Comparison of ENCODE assay signal across 27 mouse cellular contexts in the genomic region with DNA sequence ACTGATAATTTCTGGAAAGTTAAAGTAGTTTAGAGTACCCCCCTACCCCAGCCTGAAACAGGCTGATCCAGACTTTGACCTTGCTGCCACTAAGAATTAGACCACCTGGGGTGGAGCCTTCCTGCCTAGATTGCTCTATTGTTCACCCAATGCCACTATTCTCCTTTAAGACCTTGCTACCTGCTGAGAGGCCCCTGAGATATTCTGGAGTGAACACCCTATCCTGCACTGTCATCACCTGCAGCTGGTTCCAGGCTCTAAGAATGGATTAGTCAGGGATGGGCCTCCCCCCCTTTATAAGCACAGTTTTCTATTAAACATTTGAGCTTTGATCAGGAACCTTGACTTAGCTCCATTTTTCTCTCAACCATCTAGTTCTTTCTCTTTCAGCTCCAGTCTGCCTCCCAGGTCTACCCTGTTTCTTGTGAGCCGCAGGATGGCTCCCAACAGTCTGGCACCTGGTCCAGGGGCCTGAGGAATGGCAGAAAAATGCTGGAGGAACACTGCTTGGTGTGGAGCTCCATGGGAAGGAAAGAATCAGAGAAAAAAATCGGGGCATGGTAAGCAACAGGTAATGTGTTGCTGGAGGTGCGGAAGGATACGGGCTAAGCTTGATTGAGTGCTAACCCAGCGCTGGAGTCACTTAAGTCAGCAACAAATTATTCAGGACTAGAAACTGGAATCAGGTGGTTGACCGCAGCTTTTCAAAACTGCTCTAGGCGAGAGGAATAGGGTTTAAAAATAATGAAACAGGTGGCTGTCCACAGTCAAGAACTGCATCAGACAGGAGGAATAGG.
DNase-seq lines count a peak whose midpoint lies in the region; ATAC-seq and TF ChIP-seq lines count a peak whose summit lies in the region.
"Had no signal": no experiment of that assay in that cellular context is flagged by ENCODE, and none has a peak within 500 bp of the region (broad histone marks: within the 10 kb centered on the region; RNA-seq: fewer than 3 reads in every experiment).

No protein-coding gene starts in this region.

- H3K27me3 ChIP-seq in heart, embryonic 12.5 days (replicated peaks) = no peaks in the 10 kb centered on the region
- H3K27me3 ChIP-seq in midbrain, embryonic 11.5 days (ENCODE audit: control insufficient read depth, insufficient read depth, low read length) = no peaks in the 10 kb centered on the region
- no peaks in the 10 kb centered on the region for H3K27me3 ChIP-seq in midbrain, embryonic 14.5 days (ENCODE audit: control insufficient read depth, insufficient read depth, low read length)
- H3K27me3 ChIP-seq: heart, embryonic 13.5 days; Patski had no signal

- WGBS in heart, embryonic 12.5 days = 38% methylated on average over 7 of the region's 7 CpGs
- WGBS in midbrain, embryonic 11.5 days = 31% methylated on average over 7 of the region's 7 CpGs
- WGBS in midbrain, embryonic 14.5 days = 33% methylated on average over 7 of the region's 7 CpGs

- H3K4me2 ChIP-seq in heart, embryonic 12.5 days = no peak overlapping the region
- no peak overlapping the region for H3K4me2 ChIP-seq in midbrain, embryonic 11.5 days
- no peak overlapping the region for H3K4me2 ChIP-seq in midbrain, embryonic 14.5 days (ENCODE audit: low read length)
- H3K4me2 ChIP-seq: heart, embryonic 13.5 days; hindbrain, embryonic 14.5 days had no signal

- no peaks in the 10 kb centered on the region for H3K4me1 ChIP-seq in heart, embryonic 12.5 days (replicated peaks)
- H3K4me1 ChIP-seq in midbrain, embryonic 11.5 days (ENCODE audit: control insufficient read depth, insufficient read depth, low read length) = no peaks in the 10 kb centered on the region
- no peaks in the 10 kb centered on the region for H3K4me1 ChIP-seq in midbrain, embryonic 14.5 days (ENCODE audit: control insufficient read depth, insufficient read depth, low read length)
- H3K4me1 ChIP-seq: heart, embryonic 13.5 days had no signal

- H3K27ac ChIP-seq in heart, embryonic 12.5 days (ENCODE audit: poor library complexity, severe bottlenecking) = no peak overlapping the region
- no peak overlapping the region for H3K27ac ChIP-seq in midbrain, embryonic 11.5 days (ENCODE audit: low read depth, low read length)
- no peak overlapping the region for H3K27ac ChIP-seq in midbrain, embryonic 14.5 days (replicated peaks; ENCODE audit: low read depth, low read length)
- H3K27ac ChIP-seq in layer of hippocampus, adult 2 months = no peak overlapping the region
- H3K27ac ChIP-seq: forebrain, embryonic 10.5 days; gastrocnemius, adult 2 months; heart, embryonic 13.5 days; hindbrain, embryonic 14.5 days; hindbrain, postnatal 0 days had no signal

- no peak for TF ChIP-seq CTCF in layer of hippocampus, adult 2 months (conservative IDR thresholded peaks at IDR 0.05)

- no peak overlapping the region for H3K9ac ChIP-seq in heart, embryonic 12.5 days
- H3K9ac ChIP-seq in midbrain, embryonic 11.5 days (ENCODE audit: low read length) = no peak overlapping the region
- H3K9ac ChIP-seq in midbrain, embryonic 14.5 days (replicated peaks; ENCODE audit: low read length) = no peak overlapping the region
- H3K9ac ChIP-seq: forebrain, postnatal 0 days; heart, embryonic 13.5 days; hindbrain, embryonic 14.5 days had no signal

- DNase-seq in heart, adult 11 months = peak; percentile 39
- peak; percentile 79 for DNase-seq in midbrain, embryonic 11.5 days (ENCODE audit: low spot score, missing footprints)
- DNase-seq in midbrain, embryonic 14.5 days = no peak
- peak; percentile 87 for DNase-seq in ES-CJ7 (ENCODE audit: low read depth, low spot score)
- DNase-seq in ZHBTc4 (ENCODE audit: low read depth, low spot score) = peak; percentile 85
- DNase-seq in cerebellum, postnatal 25 days = no peak
- DNase-seq in layer of hippocampus, adult 2 months (ENCODE audit: low spot score in 2 of 2) = no peak
- DNase-seq: adrenal gland, adult 8-10 months; adrenal gland, postnatal 25 days; cerebellum, adult 11-12 months; cerebellum, adult 8-10 months; forebrain, postnatal 0 days; gastrocnemius, adult 2 months; gastrocnemius, postnatal 14 days; heart, adult 18-20 months; heart, postnatal 14 days; heart, postnatal 4 days had no signal

- H3K36me3 ChIP-seq in heart, embryonic 12.5 days = no peaks in the 10 kb centered on the region
- no peaks in the 10 kb centered on the region for H3K36me3 ChIP-seq in midbrain, embryonic 11.5 days (ENCODE audit: control insufficient read depth, insufficient read depth, low read length)
- H3K36me3 ChIP-seq in midbrain, embryonic 14.5 days (ENCODE audit: control insufficient read depth, insufficient read depth, low read length) = no peaks in the 10 kb centered on the region
- H3K36me3 ChIP-seq: forebrain, embryonic 10.5 days; G1E; heart, embryonic 13.5 days had no signal

- ATAC-seq in heart, embryonic 12.5 days (ENCODE audit: insufficient number of reproducible peaks, low FRiP score) = no peak
- ATAC-seq in midbrain, embryonic 11.5 days (ENCODE audit: low FRiP score) = peak; percentile 50; the same call in 1 of the 2 replicates
- no peak for ATAC-seq in midbrain, embryonic 14.5 days (ENCODE audit: low FRiP score, low TSS enrichment)
- ATAC-seq: activated CD4-positive, CD25-positive, alpha-beta regulatory T cell, adult 4 months; forebrain, embryonic 14.5 days; forebrain, postnatal 0 days; hindbrain, postnatal 0 days; inflammation-experienced regulatory T-cells, adult 6 months; Patski had no signal

- H3K4me3 ChIP-seq in heart, embryonic 12.5 days = no peak overlapping the region
- no peak overlapping the region for H3K4me3 ChIP-seq in midbrain, embryonic 11.5 days (ENCODE audit: low read depth, low read length)
- no peak overlapping the region for H3K4me3 ChIP-seq in midbrain, embryonic 14.5 days (replicated peaks; ENCODE audit: low read depth, low read length)
- no peak overlapping the region for H3K4me3 ChIP-seq in layer of hippocampus, adult 2 months
- H3K4me3 ChIP-seq: forebrain, embryonic 10.5 days; gastrocnemius, adult 2 months; heart, embryonic 13.5 days had no signal

- H3K9me3 ChIP-seq in heart, embryonic 12.5 days (replicated peaks) = peaks cover 3% of the 10 kb centered on the region; the same call in 1 of the 2 replicates
- H3K9me3 ChIP-seq in midbrain, embryonic 11.5 days (ENCODE audit: control insufficient read depth, low read length) = no peaks in the 10 kb centered on the region
- no peaks in the 10 kb centered on the region for H3K9me3 ChIP-seq in midbrain, embryonic 14.5 days (ENCODE audit: control insufficient read depth, low read length)
- H3K9me3 ChIP-seq: G1E; heart, embryonic 13.5 days had no signal

Comparison
In these comparisons a context has a peak if more than half of its experiments do, and no peak if none do; other contexts are left out.
1. DNase-seq: peak in heart, adult 11 months (single experiment), midbrain, embryonic 11.5 days (single experiment), ES-CJ7 (single experiment) and ZHBTc4 (single experiment); none in midbrain, embryonic 14.5 days (single experiment), cerebellum, postnatal 25 days (0 of 2) and layer of hippocampus, adult 2 months (0 of 2).